Mouse (Mus musculus): ENCODE results near the gene Acadvl.

- TF ChIP-seq CTCF (IDR thresholded peaks at IDR 0.05; ENCODE audit: insufficient read depth, low read length), result no peak
- no peak for TF ChIP-seq POLR2A (IDR thresholded peaks at IDR 0.05; ENCODE audit: borderline replicate concordance, extremely low read depth, low read depth, low read length)
These were observed 48.2 kb downstream of the Acadvl start for GRCm38 (mm10) chr11:69966860-69967517.
